Mouse (Mus musculus) cortical plate, adult 2 months (tissue): ENCODE measurements around the gene Yif1b. TPM values are rescaled to one million over a fixed set of nuclear protein-coding genes. Genes with fewer than 3 reads are reported as not detected.

Source experiments
- H3K27ac ChIP-seq: fragments of 200-500 bp; 2 replicates; pipeline ENCODE4 v1.5.1; 2012; ENCODE audit warnings: low read length, control low read depth, inconsistent platforms; ENCODE audit not compliant: insufficient read depth
- H3K4me1 ChIP-seq: fragments of 200-500 bp; 2 replicates; pipeline ENCODE4 v1.6.1; 2011; ENCODE audit warnings: low read length; ENCODE audit not compliant: control insufficient read depth, insufficient read depth
- H3K4me3 ChIP-seq: fragments of 200-500 bp; 2 replicates; pipeline ENCODE4 v1.5.1; 2011; ENCODE audit warnings: mild to moderate bottlenecking, low read length, control low read depth; ENCODE audit not compliant: insufficient read depth
- CTCF ChIP-seq: fragments of 200-500 bp; IDR thresholded peaks from 2 replicates; pipeline ENCODE4 v1.5.1; 2011; ENCODE audit warnings: mild to moderate bottlenecking, control low read depth, low read length; ENCODE audit not compliant: insufficient read depth; ENCODE audit errors: extremely low read depth
- POLR2A ChIP-seq: fragments of 200-500 bp; IDR thresholded peaks from 2 replicates; pipeline ENCODE4 v1.6.1; 2011; ENCODE audit warnings: mild to moderate bottlenecking, low read length, control low read depth; ENCODE audit not compliant: insufficient read depth; ENCODE audit errors: extremely low read depth
- polyA plus RNA-seq: library from polyadenylated mRNA; depleted of rRNA; stranded (reverse); fragments of >200 nt; gene quantifications from 2 replicates; pipeline ENCODE4 v1.2.3, GENCODE M21; 2012

Gene Yif1b
- polyA plus RNA-seq, 1 experiment, result 71.7 TPM

GRCm38 (mm10) chr7:29279261-29279660 lies 41.1 kb downstream of the Yif1b start:
- Histone ChIP-seq H3K4me1 (peaks cover 2% of the 10 kb centered on the region; the same call in 1 of the 2 replicates), H3K27ac (no peak overlapping the region), H3K4me3 (no peak overlapping the region)
- TF ChIP-seq CTCF (no peak), POLR2A (no peak)

DNA sequence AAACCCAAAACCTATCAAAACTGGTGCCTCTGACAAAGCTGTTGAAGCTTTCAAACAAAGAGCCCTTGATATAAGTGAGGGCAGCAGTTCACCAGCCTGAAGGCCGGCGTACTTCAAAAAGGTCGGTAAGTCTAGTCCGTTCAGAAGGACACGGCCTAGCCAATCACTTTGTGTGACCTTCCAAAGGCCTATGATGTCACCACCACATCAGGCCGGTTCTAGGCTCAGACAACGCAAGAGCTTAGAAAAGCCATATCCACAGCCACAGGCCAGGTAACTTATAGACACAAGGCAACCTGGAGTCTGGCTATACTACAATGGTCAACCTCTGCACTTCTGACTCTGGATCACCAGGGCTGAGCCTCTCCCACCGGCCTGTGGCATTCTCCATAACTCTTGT lies 41.8 kb downstream of the Yif1b start:
- Histone ChIP-seq H3K27ac (no peak overlapping the region), H3K4me1 (peaks cover 2% of the 10 kb centered on the region; the same call in 1 of the 2 replicates), H3K4me3 (no peak overlapping the region)
- TF ChIP-seq POLR2A, result no peak
- TF ChIP-seq CTCF, result no peak

DNA sequence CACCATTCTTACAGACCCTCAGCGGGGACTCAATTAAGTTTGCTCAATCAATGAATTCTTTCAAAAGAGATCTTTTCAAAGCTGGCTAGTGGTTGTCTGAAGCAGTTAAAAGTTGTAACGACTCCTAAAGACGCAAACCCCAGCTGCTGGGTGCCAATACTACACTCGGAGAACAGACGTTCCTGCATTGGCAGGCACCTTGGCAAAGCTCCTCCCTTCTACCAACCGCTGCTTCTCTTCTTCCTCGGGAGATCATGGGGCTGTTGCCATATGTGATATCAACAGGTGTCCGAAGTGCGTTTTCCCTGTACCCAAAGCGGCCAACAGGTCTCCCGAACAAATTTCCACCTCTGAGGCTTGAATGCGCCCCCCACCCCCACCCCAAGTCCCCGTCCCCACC lies 42.7 kb downstream of the Yif1b start:
- H3K4me3 ChIP-seq, result peak overlapping the region; percentile 51; the same call in 1 of the 2 replicates
- no peak overlapping the region for H3K27ac ChIP-seq
- peaks cover 2% of the 10 kb centered on the region; the same call in 1 of the 2 replicates for H3K4me1 ChIP-seq
- no peak for TF ChIP-seq POLR2A
- TF ChIP-seq CTCF, result no peak

DNA sequence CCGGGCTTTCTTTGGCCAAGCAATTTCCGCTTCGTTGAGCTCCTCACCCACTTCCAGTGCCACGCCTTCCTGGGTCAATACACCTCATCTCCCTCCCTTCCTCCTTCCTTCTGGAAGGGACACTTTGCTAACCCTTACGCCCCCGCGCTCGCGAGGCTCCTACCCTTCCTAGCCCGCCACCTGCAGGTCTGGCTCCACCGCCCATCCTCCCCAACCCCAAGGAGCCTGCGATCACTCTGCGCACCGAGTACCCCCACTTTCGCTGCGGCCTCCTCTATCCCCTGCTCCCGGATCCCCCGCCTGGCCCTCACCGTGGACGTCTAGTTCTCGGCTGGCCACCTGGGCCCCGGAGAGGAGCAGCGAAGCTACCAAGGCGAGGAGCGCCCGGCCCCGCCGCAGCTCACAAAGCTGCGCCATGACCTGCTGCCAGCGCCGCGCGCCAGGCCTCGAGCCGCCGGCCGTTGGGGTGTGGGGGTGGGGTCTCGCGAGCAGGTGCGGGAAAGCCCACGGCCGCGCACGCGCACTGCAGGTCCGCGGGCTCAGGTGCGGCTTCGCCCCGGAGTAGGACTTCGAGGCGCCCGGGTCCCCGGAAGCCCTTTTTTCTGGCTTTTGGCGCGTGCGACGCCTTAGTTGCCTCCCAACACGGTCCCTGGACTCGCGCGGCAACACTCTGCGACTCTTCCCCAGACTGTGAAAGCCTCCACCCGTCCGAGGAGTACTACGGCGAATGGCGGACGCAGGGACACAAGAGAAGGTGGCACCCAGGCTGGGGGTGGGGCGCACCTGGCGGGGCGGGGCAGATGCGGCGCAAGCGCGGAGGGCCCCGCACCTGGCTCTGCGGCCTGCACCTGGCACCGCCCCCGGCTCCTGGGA lies 43.3 kb downstream of the Yif1b start, which contains the start of gene Spint2:
TSS of gene Spint2 (minus strand) at position 712 of the 873 bp plus-strand sequence.
- Histone ChIP-seq H3K4me1 (peaks cover 2% of the 10 kb centered on the region; the same call in 1 of the 2 replicates), H3K27ac (no peak within 1 kb of the TSS), H3K4me3 (peak within 1 kb of the TSS; percentile 51)
- TF ChIP-seq CTCF, result no peak
- TF ChIP-seq POLR2A, result no peak

GRCm38 (mm10) chr7:29282074-29282554 lies 44.0 kb downstream of the Yif1b start:
- Histone ChIP-seq H3K4me1 (peaks cover 2% of the 10 kb centered on the region; the same call in 1 of the 2 replicates), H3K27ac (no peak overlapping the region), H3K4me3 (peak overlapping the region; percentile 51)
- no peak for TF ChIP-seq CTCF
- no peak for TF ChIP-seq POLR2A

DNA sequence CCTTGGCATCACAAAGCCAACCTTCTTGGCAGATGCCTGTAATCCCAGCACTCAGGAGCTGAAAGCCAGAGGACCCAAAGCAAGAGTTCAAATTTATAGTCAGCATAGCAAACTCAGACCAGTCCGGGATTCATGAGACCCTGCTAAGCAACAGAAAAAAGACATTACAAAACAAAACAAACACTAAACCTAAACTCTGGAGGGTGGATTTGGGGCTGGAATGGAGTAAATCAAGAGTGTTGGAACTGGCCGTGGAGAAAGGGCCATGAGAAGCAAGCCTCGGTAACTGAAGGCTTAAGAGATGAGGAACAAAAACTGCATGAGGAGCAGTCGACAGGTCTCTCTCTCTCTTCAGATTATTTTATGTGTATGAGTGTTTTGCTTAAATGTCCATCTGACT lies 45.7 kb downstream of the Yif1b start:
- H3K4me1 ChIP-seq, result peaks cover 2% of the 10 kb centered on the region; the same call in 1 of the 2 replicates
- TF ChIP-seq CTCF, result no peak
- TF ChIP-seq POLR2A, result no peak
- no peak overlapping the region for H3K27ac ChIP-seq
- H3K4me3 ChIP-seq, result no peak overlapping the region

- H3K27ac ChIP-seq, result no peak overlapping the region
- H3K4me3 ChIP-seq, result no peak overlapping the region
- TF ChIP-seq CTCF (no peak), POLR2A (no peak)
- H3K4me1 ChIP-seq, result peaks cover 2% of the 10 kb centered on the region; the same call in 1 of the 2 replicates
Measured at GRCm38 (mm10) chr7:29284523-29284922, 46.4 kb downstream of the Yif1b start.

DNA sequence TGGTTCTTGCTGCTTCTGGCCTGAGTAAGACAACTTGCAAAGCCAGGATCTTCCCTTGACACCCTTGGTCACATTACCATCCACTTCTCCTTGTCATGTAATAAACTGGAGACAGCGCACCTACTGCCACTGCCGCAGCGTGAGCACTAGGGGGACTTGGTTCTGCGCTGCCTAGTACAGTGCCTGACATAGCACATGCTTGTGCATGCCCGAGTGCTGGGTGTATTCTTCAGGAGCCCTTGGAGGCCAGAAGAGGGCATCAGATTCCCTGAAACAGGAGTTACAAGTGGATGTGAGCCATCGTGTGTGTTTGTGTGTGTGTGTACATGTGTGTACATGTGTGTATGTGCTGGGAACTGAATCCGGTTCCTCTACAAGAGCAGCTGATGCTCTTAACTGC lies 49.4 kb downstream of the Yif1b start:
- TF ChIP-seq CTCF, result no peak
- TF ChIP-seq POLR2A, result no peak
- no peak overlapping the region for H3K4me3 ChIP-seq

DNA sequence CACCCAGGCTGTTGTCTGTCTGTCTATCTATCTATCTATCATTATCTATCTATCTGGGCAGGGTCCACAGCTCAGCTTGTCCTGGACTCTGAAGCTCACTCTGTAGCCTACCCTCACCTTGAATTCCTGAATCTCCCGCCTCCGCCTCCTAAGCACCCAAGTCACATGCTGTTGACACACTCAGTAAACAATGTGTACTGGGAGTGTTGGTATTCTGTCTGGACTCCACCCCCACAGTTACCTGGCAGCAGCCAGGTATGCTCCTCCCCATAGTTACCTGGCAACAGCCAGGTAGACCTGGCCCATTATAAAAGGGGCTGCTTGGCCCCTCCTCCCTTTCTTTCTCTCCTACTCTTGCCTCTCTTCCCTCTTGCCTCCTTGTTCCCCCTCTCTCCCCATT lies 50.0 kb downstream of the Yif1b start:
- no peaks in the 10 kb centered on the region for H3K4me1 ChIP-seq
- no peak overlapping the region for H3K27ac ChIP-seq
- TF ChIP-seq CTCF (no peak), POLR2A (no peak)
- H3K4me3 ChIP-seq, result no peak overlapping the region

More for the DNA sequence above, 49.4 kb downstream of the Yif1b start:
- Histone ChIP-seq H3K4me1 (no peaks in the 10 kb centered on the region), H3K27ac (no peak overlapping the region)

DNA sequence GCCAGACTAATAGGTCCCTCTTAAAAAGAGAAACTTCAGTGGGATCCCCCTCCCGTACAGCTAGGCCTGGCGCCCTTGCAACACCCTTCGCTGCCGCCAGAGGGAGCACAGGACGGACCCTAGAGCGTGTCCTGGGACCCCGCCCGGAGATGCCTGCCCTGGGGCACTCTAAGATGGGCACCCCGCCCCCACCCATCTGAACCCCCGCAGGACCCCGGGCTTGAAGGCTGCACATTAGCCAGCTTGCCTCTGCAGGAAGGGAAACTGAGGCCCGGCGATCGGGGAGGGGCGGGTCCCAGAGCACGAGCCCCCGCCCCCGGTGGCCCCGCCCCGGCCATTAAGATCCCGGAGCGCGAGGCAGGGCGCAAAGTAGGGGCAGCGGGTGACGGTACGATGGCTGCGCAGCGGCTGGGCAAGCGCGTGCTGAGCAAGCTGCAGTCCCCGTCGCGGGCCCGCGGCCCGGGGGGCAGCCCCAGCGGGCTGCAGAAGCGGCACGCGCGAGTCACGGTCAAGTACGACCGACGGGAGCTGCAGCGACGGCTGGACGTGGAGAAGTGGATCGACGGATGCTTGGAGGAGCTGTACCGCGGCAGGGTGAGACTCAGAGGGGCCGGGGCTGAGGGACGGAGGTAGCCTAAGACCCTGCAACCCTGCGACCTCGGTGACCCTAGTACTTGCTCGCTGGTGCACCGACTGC lies 51.0 kb downstream of the Yif1b start, which contains the start of gene Ppp1r14a:
TSS of gene Ppp1r14a (plus strand) at position 367 of the 697 bp plus-strand sequence.
- Histone ChIP-seq H3K4me3 (peak within 1 kb of the TSS; percentile 34), H3K4me1 (no peaks in the 10 kb centered on the region), H3K27ac (peak within 1 kb of the TSS; percentile 64)
- TF ChIP-seq CTCF (peak; percentile 48), POLR2A (no peak)
